Mouse (Mus musculus): Measurements from ENCODE around the gene Gm7029. TPM values are rescaled to one million over a fixed set of nuclear protein-coding genes. Genes with fewer than 3 reads are reported as not detected.
"Not testable (repeated sequence)": the region's sequence is repeated elsewhere in the genome, so short reads cannot be mapped to it uniquely, and the experiment has no call there.

Gm7029 gene
- polyA plus RNA-seq, 1 experiment = not detected

DNA sequence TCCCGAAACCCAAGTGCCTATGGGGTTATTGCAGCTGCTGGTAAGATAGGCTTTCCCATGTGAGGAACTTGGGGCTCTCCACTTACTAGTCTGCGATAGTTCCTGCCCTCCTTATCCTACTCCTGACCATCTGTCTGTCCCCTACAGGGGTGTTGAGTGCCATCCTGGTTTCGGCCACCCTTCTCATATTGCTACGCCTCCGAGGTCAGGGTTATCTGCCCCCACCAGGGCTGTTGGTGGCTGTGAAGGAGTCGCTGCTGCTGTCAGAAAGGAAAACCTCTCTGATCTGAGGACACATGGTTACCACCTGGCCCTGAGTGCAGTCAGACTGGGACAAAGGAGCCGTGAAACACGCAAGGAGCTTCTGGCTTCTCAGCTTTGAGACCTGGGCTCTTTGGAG is 25.5 kb upstream of the Gm7029 start:
- no peak overlapping the region for H3K4me3 ChIP-seq (ENCODE audit: insufficient read depth, low read length)
- H3K27ac ChIP-seq (ENCODE audit: insufficient read depth, low read length) = no peak overlapping the region
- TF ChIP-seq POLR2A (IDR thresholded peaks at IDR 0.05; ENCODE audit: low read depth, low read length) (no peak), CTCF (IDR thresholded peaks at IDR 0.05; ENCODE audit: borderline replicate concordance, insufficient read depth, low read length) (no peak)
- H3K4me1 ChIP-seq (ENCODE audit: control insufficient read depth, insufficient read depth, low read length) = peaks cover 3% of the 10 kb centered on the region; the same call in 1 of the 2 replicates

DNA sequence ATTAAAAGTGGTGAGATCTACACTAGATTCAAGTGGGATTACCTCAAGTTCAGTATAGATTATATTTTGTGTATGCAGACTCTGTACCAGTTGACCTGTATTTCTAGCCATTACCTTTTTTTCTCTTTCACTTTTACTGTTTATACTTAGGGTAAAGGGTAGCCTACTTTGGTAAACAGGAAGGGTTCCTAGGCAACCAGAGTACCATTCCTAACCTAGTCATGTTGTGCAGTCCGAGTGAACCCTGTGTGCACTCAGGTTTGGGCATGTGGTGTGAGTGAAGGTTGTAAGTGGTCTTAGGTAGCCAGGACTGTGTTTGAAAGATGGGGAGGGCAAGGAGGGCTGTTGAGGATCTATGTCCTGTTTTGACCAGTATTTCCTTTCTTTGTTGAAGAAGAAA is 22.3 kb upstream of the Gm7029 start:
- no peaks in the 10 kb centered on the region for H3K4me1 ChIP-seq (ENCODE audit: control insufficient read depth, insufficient read depth, low read length)
- H3K4me3 ChIP-seq (ENCODE audit: insufficient read depth, low read length) = no peak overlapping the region
- no peak for TF ChIP-seq POLR2A (IDR thresholded peaks at IDR 0.05; ENCODE audit: low read depth, low read length)
- TF ChIP-seq CTCF (IDR thresholded peaks at IDR 0.05; ENCODE audit: borderline replicate concordance, insufficient read depth, low read length) = no peak
- H3K27ac ChIP-seq (ENCODE audit: insufficient read depth, low read length) = no peak overlapping the region

DNA sequence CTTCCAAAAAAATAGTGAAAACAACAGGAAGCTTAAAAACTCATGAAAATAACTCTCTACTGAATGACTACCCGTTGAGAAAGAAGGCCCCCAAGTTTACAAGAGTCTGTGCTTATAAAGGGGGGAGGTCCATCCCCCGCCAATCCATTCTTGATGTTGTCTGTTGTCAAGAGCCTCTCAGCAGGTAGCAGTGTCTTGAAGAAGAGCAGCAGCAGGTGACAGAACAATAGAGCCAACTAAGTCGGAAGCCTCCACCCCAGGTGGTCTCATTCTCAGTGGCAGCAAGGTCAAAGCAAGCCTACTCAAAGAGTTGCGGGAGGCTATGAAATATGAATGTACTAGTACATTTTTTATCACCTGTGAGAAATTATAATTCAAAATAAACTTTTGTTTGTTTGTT is 15.8 kb upstream of the Gm7029 start:
- H3K4me1 ChIP-seq (ENCODE audit: control insufficient read depth, insufficient read depth, low read length) = no peaks in the 10 kb centered on the region
- H3K27ac ChIP-seq (ENCODE audit: insufficient read depth, low read length) = no peak overlapping the region
- H3K4me3 ChIP-seq (ENCODE audit: insufficient read depth, low read length) = no peak overlapping the region
- TF ChIP-seq POLR2A (IDR thresholded peaks at IDR 0.05; ENCODE audit: low read depth, low read length) (no peak), CTCF (IDR thresholded peaks at IDR 0.05; ENCODE audit: borderline replicate concordance, insufficient read depth, low read length) (no peak)

DNA sequence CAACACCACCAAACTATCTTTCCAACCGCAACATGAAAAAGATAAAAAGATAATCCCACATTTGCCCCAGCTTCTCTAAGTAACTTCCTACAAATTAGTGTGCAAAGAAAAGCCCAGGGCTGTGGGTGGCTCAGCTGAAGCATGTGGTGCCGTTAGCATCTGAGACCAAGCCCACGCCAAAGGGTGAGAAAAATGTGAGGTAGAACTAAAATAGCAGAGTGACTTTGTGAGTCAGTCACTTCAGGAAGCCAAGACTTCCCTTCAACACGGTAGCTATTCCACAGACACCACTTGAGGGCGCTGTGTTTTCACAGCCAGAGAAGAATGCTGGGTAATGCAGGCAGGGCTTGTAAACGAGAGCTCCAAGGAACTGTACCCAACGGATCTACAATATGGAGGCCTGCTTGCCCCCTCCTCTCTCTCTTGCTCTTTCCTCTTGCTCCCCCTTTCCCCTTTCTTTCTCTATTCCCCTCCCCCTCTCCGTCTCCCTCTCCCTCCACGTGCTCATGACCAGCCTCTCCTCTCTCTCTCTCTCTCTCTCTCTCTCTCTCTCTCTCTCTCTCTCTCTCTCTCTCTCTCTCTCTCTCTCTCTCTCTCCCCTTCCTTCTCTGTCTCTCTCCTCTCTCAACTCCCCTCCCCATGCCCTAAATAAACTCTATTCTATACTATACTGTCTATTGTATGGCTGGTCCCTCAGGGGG is 8.2 kb upstream of the Gm7029 start:
- H3K4me3 ChIP-seq (ENCODE audit: insufficient read depth, low read length) = no peak overlapping the region
- TF ChIP-seq POLR2A (IDR thresholded peaks at IDR 0.05; ENCODE audit: low read depth, low read length) (no peak), CTCF (IDR thresholded peaks at IDR 0.05; ENCODE audit: borderline replicate concordance, insufficient read depth, low read length) (no peak)
- H3K4me1 ChIP-seq (ENCODE audit: control insufficient read depth, insufficient read depth, low read length) = no peaks in the 10 kb centered on the region
- H3K27ac ChIP-seq (ENCODE audit: insufficient read depth, low read length) = no peak overlapping the region

DNA sequence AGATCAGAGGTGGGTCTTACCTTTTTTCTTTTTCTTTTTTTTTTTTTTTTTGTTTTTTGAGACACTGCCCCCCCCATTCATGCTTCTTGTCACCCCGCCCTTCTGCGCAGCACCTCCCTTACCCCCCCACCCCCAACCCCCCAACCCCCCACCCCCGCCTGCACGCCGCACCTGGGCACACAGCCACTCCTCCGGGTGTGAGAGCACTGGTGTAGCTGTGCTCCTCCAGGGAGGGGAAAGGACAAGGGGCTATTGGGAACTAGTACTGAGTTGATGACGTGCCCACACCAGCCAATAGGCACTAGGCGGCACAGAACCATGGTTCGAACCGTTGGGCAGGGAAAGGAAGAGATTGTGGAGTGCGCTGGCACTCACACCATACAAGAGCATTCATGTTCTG is 774 bp downstream of the Gm7029 start:
- TF ChIP-seq POLR2A (IDR thresholded peaks at IDR 0.05; ENCODE audit: low read depth, low read length) (no peak), CTCF (IDR thresholded peaks at IDR 0.05; ENCODE audit: borderline replicate concordance, insufficient read depth, low read length) (no peak)
- Histone ChIP-seq H3K4me1 (ENCODE audit: control insufficient read depth, insufficient read depth, low read length) (no peaks in the 10 kb centered on the region), H3K4me3 (ENCODE audit: insufficient read depth, low read length) (no peak overlapping the region), H3K27ac (ENCODE audit: insufficient read depth, low read length) (no peak overlapping the region)

DNA sequence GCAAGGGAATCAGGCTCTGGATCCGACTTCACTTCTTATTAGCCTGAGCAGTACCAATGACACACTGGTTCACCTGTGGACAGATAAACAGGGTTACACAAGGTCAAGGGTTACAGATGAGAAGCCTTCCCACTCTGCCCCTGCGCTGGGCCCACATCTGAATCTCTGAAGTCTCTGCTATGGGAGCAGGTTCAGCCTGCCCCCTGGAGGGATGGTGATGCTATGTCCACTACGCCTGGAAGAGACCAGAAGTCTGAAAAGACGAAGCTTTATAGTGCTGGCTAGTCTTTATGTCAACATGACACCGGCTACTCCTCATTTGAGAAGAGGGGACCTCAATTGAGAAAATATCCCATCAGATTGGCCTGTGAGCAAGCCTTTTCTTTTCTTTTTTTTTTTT is 2.2 kb downstream of the Gm7029 start:
- H3K4me3 ChIP-seq (ENCODE audit: insufficient read depth, low read length); H3K4me1 ChIP-seq (ENCODE audit: control insufficient read depth, insufficient read depth, low read length); H3K27ac ChIP-seq (ENCODE audit: insufficient read depth, low read length): not testable (repeated sequence)
- 0 out of 2 replicates have a peak, but pooled peaks have one; percentile 28 for TF ChIP-seq CTCF (IDR thresholded peaks at IDR 0.05; ENCODE audit: borderline replicate concordance, insufficient read depth, low read length)

DNA sequence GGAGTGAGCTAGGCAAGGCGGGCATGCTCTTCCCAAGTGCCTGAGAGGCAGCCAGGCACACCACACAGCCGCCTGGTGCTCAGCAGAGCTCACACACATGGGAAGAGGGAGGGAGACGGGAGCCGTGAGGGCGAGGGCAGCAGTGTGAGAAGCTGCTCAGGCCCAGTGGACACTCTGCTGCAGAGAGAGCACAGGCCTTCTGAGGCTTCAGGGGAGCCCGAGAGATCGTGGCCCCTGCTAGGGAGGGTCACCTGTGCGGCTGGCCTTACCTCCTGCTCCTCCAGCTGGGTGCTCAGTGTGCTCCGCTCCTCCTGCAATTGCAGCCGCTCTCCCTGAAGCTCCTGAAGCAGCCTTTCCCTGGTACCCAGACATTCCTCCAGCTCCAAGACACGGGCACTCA is 10.7 kb downstream of the Gm7029 start:
- not testable (repeated sequence) for H3K4me1 ChIP-seq (ENCODE audit: control insufficient read depth, insufficient read depth, low read length); H3K4me3 ChIP-seq (ENCODE audit: insufficient read depth, low read length); H3K27ac ChIP-seq (ENCODE audit: insufficient read depth, low read length)

DNA sequence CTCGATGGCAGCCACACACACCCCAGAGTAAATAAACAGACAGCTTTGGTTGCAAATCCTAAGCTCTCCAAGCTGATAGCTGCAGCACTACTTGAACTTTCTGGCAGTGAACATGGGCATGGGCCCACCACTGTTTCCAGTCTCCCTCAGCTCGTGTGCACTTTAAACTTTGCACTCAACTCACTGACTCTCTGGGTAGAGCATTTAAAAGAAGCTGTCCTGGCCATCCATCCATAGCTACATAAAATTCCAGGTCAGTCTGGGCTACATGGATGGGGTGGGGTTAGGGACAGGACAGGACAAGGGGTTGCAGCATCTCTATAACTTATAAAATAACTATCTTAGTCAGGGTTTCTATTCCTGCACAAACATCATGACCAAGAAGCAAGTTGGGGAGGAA is 14.2 kb downstream of the Gm7029 start:
- H3K4me3 ChIP-seq (ENCODE audit: insufficient read depth, low read length); H3K4me1 ChIP-seq (ENCODE audit: control insufficient read depth, insufficient read depth, low read length); H3K27ac ChIP-seq (ENCODE audit: insufficient read depth, low read length): not testable (repeated sequence)

DNA sequence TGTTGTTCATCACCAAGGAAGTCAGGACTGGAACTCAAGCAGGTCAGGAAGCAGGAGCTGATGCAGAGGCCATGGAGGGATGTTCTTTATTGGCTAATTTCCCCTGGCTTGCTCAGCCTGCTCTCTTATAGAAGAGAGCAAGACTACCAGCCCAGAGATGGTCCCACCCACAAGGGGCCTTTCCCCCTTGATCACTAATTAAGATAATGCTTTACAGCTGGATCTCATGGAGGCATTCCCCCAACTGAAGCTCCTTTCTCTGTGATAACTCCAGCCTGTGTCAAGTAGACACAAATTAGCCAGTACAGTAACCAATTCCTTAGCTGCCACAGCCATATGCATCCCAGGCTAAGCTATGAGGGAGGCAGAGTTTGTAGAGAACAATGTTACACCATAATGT is 14.6 kb downstream of the Gm7029 start:
- peak overlapping the region; percentile 10; the same call in 1 of the 2 replicates for H3K4me3 ChIP-seq (ENCODE audit: insufficient read depth, low read length)
- H3K4me1 ChIP-seq (ENCODE audit: control insufficient read depth, insufficient read depth, low read length); H3K27ac ChIP-seq (ENCODE audit: insufficient read depth, low read length): not testable (repeated sequence)

DNA sequence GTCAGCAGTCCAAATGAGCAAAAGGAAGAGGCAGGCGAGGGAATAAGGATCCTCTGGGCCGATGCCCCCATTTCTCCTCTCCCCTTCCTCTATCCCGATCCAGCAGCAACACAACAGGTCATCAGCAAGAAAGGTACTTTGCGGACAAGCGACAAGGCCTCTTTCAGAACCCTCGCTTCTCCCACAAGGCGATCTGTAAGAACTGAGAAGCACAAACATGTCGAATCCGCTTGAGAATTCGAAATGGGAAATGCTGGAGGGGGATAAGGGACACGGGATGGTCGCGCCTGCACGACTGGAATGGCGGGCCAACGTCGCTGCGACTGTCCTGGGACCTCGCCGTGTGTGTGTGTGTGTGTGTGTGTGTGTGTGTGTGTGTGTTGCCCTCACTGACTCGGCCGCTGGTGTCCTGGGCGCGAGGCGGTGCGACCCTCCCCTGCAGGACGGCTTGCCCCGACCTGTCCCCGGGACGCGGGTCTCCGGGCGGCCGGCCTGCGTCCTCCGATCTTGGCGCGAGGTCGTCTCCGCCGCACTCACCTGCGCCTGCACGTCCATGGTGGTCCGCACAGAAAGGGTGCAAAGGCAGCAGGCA is 16.4 kb downstream of the Gm7029 start:
- H3K4me3 ChIP-seq (ENCODE audit: insufficient read depth, low read length) = peak overlapping the region; percentile 63
- H3K27ac ChIP-seq (ENCODE audit: insufficient read depth, low read length); H3K4me1 ChIP-seq (ENCODE audit: control insufficient read depth, insufficient read depth, low read length): not testable (repeated sequence)

DNA sequence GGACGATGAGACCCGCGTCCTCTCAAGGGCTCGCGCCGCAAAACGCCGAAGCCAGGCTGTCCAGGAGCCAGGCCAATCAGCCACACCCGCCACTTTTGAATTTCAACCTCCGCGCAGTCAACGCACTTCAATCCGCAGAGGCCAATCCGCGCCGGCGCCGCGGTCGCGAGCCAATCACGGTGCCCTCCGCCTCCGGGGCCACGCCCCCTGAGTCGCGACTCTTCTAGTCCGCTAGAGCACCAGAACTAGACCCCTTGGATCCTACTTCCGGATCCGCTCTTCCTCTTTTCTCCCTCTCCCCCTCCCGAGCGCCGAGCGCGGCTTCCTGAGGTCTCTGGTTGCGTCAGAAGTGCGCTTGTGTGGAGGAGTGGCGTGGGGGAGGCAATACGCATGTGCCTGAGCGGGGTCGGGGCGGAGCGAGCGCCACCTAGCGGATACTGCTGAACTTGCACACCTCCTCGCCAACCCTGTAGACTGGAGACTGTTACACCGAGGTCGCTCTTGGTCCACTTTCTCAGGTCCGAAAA is 17.0 kb downstream of the Gm7029 start, which contains the start of gene Kifc1:
Gene Kifc1 (minus strand): TSS at position 129 of the 527 bp plus-strand sequence.
- H3K4me3 ChIP-seq (ENCODE audit: insufficient read depth, low read length) = peak within 1 kb of the TSS; percentile 63
- no peaks in the 10 kb centered on the region for H3K4me1 ChIP-seq (ENCODE audit: control insufficient read depth, insufficient read depth, low read length)
- no peak within 1 kb of the TSS; the same call in none of the 2 replicates for H3K27ac ChIP-seq (ENCODE audit: insufficient read depth, low read length)
- TF ChIP-seq POLR2A (IDR thresholded peaks at IDR 0.05; ENCODE audit: low read depth, low read length) (peak; percentile 76), CTCF (IDR thresholded peaks at IDR 0.05; ENCODE audit: borderline replicate concordance, insufficient read depth, low read length) (peak; percentile 99)
